Mouse (Mus musculus) adrenal gland, adult 18-20 months (tissue): Measurements from ENCODE around the gene Sept6. TPM values are rescaled to one million over a fixed set of nuclear protein-coding genes. Genes with fewer than 3 reads are reported as not detected.

Experiments
- DNase-seq, 2 experiments: peaks; one replicate each; pipeline ENCODE4 v3.0.0; 2021 to 2022; ENCODE audit warnings: low spot score in 2 of 2
- total RNA-seq, 2 experiments: library from RNA; stranded (reverse); gene quantifications; 1 replicate in 1 of 2; 2 replicates in 1 of 2; pipeline ENCODE4 v1.2.3; 2021

Gene Sept6
- total RNA-seq, 2 experiments from 2014 or later = 17.2 to 18.5 TPM

DNA sequence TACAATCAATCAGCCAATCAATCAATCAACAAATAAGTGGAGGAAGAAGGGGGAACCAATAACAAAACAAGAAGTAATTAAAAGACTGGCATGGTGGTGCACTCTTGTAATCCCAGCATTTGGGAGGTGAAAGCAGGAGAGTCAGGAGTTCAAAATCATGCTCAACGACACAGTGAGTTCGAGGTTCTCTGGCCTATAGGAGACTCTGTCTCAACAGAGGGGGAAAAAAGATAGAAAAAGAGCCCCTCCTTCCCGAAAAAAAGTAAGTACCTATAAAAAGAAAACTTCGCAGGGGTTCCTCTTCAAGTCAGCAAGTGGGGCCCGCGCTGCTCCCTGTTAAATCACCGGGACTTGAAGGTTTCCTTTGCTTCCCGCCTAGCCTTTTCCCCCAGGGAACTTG lies 117.8 kb downstream of the Sept6 start, which contains the start of the genes Ube2a and C330007P06Rik:
Gene Ube2a, plus strand, starts transcription at position 136 of the 400 bp plus-strand sequence.
Gene C330007P06Rik, minus strand, starts transcription at position 347 of the 400 bp plus-strand sequence.
- no peak for DNase-seq

DNA sequence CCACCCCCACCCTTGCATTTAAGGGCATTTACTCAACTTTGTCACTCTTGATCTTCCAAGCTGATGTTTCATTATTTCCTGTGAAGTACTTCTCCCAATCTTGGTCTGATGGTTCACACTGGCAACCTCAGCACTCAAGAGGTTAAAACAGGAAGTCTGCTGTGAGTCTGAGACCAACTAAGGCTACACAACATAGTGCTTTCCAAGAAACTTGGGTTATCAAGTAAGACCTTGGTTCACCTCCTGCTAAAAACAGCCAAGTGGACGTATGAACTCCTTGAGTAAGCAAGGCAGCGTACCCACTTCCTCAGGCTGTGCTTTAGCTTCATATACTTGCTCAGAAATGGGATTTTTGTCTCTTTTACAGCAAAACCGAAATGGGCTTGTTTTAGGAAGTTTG lies 121.2 kb downstream of the Sept6 start:
- no peak for DNase-seq

- no peak for DNase-seq
Observed at GRCm38 (mm10) chrX:36864609-36865328, 126.8 kb downstream of the Sept6 start.

- peak; percentile 60 to 67 for DNase-seq
Observed at GRCm38 (mm10) chrX:36863766-36864608, 127.6 kb downstream of the Sept6 start.

Other genes with a start within 250 kb of the Sept6 start
- gene Slc25a43, start 248.1 kb downstream of the Sept6 start, total RNA-seq = 1 to 10 TPM; 1.2 to 2.1 TPM
- 100 to 1,000 TPM; 441 to 551 TPM for gene Slc25a5, start 196.1 kb downstream of the Sept6 start, total RNA-seq
- 10 to 100 TPM; 57.3 to 74.1 TPM for gene Ube2a, start 117.9 kb downstream of the Sept6 start, total RNA-seq
- gene C330007P06Rik, start 117.7 kb downstream of the Sept6 start, total RNA-seq = 10 to 100 TPM; 48.6 to 50.9 TPM
- 10 to 100 TPM; 11.8 to 13.4 TPM for gene Nkrf, start 88.9 kb downstream of the Sept6 start, total RNA-seq
- gene Sowahd, start 57.1 kb upstream of the Sept6 start, total RNA-seq = 1 to 10 TPM in 1 of 2 experiments, under 1 TPM in 1; 0.27 to 2.7 TPM
- 100 to 1,000 TPM; 573 to 575 TPM for gene Rpl39, start 93.6 kb upstream of the Sept6 start, total RNA-seq
- 10 to 100 TPM; 12.2 to 15.6 TPM for gene Upf3b, start 118.5 kb upstream of the Sept6 start, total RNA-seq
- gene Nkap, start 135.0 kb upstream of the Sept6 start, total RNA-seq = 10 to 100 TPM; 10.8 to 15.1 TPM
- gene Akap14, start 177.0 kb upstream of the Sept6 start, total RNA-seq = not detected
- 100 to 1,000 TPM; 442 to 644 TPM for gene Ndufa1, start 199.4 kb upstream of the Sept6 start, total RNA-seq
- 1 to 10 TPM; 3.0 to 3.5 TPM for gene Rnf113a1, start 199.5 kb upstream of the Sept6 start, total RNA-seq
- not detected for gene Gm9, start 219.2 kb upstream of the Sept6 start, total RNA-seq
- not detected for gene Rhox1, start 230.5 kb upstream of the Sept6 start, total RNA-seq